Mouse (Mus musculus) brain, embryonic 18.5 days (tissue): ENCODE measurements around the gene Simc1.
"Not testable (repeated sequence)": the region's sequence is repeated elsewhere in the genome, so short reads cannot be mapped to it uniquely, and the experiment has no call there.

ENCODE experiments used
- DNase-seq: peaks from one replicate; pipeline ENCODE4 v3.0.0-alpha.2; 2012; ENCODE audit warnings: low read depth, low spot score

Gene Simc1

DNA sequence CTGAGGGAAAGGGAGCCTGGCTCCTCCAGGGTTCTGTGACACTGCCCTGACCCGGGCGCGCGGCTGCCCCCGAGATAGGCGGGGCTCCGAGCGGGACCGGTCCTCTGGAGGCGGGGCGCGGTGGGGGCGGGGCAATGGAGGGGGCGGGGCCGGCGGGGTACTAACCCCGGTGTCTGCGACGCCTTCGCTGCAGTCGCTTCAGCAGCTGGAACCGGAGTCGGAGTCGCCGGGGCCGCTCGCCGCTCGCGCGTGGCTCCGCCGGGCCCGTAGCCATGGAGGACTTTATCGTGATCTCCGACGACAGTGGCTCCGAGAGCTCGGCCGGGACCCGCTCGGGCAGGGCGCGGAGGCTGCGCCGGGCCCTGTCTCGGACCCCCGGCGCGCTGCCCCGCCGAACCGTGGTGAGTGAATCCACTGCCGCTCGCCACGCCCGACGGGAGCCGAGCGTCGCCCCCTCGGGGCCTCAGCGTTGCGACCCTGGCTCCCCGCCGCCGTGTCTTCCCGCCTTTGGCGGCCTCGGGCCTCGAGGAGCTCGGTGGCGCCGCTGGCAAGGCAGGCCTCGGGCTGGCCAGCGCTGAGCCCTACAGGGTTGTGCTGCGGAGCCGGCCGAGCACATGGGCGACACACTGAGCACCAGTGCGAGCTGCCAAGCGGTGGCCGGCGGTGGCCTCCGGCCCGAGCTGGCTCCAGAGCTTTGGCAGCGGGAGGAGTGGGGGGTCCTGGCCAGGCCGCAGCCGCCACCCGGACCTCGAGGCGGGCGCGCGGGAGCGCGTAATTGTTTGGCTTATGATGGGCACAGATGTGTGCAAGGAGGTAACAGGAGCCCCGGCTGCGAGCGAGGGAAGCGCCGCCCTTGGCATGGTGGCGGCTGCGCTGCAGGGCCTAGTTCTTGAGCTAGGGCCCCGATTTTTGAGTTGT is at the start of gene Simc1:
Gene Simc1 (plus strand): TSS at position 176 of the 918 bp plus-strand sequence.
- DNase-seq, result peak; percentile 12

DNA sequence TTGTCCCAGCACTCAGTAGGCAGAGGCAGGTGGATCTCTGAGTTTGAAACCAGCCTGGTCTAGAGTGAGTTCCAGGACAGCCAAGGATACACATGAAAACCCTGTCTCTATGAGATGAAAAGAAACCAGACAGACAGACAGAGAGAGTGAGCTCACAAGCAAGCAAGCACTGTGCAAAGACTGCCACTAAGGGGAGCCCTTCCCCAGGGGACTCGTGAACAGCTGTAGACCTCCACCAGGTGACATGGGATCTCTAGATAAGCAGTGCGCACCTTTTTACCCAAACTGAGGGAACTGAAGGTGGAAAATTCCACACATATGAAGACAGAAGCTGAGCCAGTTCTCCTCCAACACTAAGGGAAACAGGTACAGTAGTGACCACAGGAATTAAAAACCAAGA is 46.5 kb upstream of the Simc1 start:
- DNase-seq, result no peak

DNA sequence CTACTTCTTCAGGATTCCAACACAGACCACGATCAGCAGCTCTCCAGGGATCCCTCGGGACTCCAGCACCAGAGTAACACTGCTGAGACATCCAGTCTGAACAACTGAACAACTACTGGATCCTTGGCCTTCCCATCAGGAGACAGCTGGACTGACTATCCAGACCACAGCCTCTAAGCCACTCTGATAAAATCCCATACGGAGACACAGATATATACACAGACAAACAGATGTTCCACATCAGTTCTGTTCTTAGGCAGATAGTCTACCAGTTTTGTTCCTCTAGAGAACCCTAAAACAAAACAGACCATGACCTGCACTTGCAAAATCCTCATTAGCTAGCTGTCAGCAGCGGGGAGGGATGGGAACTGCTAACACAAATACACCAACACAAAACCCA is 44.3 kb upstream of the Simc1 start:
- DNase-seq, result no peak

DNA sequence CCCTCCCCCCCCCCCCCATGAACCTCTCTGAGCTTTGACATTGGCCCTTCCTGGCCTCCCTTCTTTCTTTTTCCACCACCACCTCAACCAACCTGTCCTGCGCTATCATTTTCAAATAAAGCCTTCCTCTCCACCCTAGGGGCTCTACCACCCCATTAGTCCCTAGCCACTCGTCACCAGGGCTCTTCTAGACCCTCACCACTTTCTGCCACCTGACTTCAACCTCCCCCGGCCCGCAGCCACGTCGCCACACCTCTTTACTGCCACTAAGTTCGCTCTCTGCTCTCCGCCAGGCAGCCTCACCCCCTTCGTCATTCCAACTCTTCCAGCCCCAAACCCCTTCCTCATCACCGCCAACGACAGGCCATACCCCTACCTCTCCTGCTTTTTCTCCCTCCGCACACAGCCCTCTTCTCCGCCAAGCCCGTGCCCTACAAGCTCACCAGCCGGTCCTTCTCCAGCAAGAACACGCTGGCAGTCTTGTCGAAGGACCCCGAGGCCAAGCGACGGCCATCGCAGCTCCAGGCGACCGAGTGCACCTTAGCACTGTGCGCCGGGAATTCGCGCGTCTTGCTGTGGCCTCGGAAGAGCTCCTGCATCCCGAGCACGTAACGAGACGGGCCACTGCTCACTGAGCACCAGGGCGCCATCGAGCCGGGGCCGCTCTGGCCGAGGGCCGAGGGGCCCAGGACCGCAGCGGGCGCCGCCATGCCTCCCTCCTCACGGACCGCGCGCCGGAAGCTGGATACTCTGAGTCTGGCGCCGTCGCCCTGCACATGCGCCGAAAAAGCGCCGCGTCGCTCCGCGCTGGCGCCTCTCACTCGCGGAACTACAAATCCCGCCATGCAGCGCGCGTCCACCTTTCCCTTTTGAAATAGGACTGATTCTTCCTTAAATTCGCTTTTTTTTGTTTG is 35.2 kb upstream of the Simc1 start, which contains the start of gene Thoc3:
Gene Thoc3 (minus strand): TSS at position 752 of the 914 bp plus-strand sequence.
- peak; percentile 66 for DNase-seq

DNA sequence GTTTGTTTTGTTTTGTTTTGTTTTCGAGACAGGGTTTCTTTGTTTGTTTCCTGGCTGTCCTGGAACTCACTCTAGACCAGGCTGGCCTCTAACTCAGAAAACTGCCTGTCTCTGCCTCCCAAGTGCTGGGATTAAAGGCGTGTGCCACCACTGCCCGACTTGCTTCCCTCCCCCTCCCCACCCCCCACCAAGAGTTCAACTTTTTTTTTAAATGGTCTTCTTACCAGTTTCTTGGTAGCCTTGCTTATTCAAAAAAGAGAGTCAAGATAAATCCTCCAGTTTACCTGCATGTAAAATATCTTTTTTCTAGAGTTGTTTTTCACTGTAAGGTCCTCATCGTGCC is 34.6 kb upstream of the Simc1 start:
- no peak for DNase-seq

DNA sequence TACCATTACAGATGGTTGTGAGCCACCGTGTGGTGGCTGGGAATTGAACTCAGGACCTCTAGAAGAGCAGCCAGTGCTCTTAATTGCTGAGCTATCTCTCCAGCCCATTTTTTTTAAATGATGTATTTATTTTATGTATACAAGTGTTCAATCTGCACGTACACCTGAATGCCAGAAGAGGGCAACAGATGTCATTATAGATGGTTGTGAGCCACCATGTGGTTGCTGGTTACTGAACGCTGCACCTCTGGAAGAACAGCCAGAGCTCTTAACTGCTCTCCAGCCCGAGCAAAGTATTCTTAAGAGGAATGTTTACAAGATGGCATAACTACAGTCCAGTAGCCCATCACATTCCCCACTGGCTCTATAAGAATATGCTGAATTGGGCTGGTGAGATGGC is 31.6 kb upstream of the Simc1 start:
- no peak for DNase-seq

DNA sequence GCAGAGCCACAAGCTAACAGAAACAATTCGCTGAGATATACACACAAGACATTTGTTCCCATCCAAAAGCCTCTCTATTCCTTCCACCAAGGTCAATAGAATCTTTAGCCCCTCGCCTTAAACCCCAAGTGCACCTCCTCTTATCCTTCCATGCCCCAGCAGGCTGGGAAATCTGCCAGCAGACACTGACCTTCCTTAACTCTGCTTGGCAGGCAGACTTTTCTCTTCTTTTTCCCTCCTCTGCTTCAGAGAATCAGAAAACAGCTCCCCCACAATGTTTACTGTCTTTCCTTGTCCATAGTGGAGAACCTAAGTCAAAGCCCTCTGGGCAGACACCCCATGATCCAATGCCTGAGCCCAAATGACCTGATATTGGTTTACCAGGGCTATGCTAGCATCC is 28.6 kb upstream of the Simc1 start:
- DNase-seq, result no peak

DNA sequence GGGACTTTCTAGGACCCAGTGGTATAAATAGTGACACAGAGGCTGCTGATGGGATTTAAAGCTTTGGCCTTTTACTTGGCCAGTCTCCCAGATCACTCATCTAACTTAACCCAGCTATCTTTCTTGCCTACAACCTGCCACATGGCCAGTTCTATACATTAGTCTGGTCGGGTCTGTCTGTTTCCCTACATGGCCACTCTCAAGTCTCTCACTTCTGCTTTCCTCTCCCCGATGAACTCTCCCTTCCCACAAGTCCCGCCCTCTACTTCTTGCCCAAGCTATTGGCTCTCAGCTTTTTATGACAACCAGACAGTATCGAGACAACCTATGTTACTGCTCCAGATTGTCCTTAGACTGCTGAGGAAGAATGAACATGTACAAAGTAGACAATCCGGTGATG is 27.9 kb upstream of the Simc1 start:
- no peak for DNase-seq

DNA sequence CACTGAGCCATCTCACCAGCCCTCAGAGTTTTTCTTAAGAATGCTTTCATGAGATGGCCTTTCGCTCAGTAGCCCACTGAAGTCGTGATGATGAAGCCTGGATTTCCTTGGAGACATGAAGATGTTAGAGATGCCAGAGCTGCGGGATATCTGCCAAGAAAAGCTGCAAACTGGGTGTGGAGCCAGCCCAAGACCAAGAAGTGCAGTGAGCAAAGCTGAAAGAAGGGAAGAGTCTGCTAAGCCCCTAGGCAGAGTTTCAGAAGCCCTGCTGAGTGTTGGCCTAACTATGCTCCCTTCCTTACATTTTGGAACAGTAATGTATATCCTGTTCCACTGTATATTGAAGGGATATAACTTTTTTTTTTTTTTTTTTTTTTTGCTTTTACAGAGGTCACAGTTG is 24.3 kb upstream of the Simc1 start:
- no peak for DNase-seq

DNA sequence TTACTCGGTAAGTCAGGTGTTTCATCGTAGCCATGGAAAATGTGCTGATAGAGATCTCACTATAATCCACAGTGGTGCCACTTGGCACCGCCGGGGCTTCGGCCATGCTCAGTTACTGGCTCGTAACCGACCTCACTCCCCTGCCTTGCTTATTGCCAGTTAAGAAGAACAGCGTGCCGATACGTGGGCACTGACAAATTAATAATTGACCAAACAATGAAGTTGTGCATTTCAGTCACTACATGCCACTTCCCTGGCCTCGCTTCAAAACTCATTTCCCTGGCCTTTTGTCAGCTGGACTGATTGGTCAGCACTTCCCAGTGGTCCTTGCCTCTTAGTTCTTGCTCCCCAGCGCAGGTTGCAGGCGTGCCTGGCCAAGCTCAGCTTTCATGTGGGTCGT is 22.1 kb upstream of the Simc1 start:
- DNase-seq, result no peak

DNA sequence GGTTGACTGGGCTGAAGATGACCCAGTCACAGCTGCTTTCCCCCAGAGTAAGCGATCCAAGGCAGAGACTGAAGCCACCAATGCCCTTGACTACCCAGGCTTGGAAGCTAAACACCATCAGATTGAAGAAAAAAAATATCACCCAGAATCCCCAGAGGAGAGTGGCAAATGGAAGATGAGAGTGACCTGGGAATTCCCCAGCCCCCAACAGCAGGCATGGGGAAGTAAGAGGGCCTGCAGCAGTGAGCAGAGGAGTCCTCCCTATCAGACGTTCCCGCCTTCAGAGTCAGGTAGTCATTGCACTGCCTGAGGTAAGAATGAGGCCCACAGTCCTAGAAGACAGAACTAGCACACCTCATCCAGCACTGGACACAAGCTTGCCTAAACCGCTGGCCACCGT is 13.2 kb upstream of the Simc1 start:
- no peak for DNase-seq

DNA sequence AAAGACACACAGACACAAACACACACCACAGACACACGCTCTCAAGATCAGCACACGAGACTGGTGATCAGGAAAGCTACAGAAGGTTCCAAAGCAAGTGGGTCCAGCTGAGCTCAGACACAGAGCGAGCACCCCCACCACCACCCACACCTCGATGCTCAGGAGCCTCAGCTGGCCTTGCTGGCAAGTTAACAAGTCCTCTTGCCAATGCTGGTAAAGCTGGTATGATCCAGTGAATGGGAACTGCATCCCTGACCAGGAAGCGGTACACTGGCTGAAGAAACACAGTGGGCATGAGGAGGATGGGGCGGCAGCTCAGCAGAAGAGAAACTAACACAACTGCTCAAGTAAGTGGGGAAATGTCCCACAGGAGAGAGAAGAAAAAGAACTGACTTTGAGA is 12.2 kb upstream of the Simc1 start:
- DNase-seq, result no peak

DNA sequence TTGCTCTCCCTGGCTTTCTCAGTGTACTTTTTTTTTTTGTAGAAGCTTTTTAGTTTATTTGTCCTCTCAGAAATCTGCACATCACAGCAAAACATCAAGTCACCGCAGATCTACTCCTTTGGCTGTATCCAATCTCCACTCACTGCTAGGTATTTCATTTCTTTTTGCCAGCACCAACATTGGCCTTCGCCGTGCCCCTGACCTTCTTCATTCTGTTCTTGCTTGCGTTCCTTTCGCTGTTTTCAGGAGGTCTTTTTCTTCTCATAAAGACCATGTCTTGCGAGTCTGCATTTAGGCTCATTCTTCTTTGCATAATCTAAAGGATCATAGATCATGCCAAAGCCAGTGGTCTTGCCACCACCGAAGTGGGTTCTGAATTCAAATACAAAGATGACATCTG is 4.0 kb upstream of the Simc1 start:
- not testable (repeated sequence) for DNase-seq

DNA sequence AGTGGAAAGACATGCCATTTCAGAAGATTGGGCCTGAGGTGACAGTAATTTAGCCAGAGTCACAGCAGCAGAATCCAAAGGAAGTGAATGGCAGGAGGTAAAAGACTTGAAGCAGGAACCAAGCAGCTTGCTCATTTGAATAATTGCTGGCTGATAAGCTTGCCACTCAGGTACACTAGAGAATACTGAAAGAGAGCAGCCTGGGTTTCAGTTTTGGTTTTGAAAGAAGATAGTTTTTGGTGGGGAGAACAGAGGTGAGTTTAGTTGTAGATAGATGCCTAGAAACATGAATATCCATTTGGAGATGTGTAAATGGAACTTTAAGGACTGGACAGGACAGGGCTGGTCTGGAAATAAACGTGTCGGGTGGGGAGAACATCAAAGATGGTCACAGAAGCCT is 2.2 kb upstream of the Simc1 start:
- DNase-seq, result no peak

DNA sequence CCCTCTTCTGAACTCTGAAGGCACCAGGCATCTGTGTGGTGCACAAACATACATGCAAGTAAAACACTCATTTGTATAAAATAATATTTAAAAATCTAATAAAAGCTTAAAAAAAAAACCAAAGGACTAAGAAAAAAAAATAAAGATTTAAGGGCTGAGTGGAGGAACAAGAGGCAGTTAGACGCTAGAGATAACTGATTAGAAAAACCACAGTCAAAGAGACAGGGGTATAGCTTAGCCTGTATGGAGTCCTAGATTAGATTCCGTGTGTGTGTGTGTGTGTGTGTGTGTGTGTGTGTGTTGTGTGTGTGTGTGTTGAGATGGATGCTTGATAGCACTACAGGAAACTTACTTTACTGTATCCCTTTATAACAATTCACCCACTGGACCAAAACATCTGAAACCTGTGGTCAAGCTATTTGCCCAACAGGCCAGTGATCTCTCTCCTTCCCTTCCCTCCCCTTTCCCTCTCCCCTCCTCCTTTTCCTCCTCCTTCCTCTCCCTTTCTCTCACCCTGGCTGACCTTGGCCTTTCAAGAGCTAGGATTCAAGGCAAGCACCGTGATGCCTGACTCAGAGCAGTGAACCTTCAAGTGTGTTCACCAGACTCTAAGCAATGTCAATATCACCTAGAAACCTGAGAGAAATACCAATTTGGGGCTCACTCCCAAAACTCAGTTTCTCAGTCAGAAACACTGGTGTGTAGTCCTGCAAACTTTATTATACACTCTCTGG is 1.5 kb upstream of the Simc1 start:
- DNase-seq, result no peak

DNA sequence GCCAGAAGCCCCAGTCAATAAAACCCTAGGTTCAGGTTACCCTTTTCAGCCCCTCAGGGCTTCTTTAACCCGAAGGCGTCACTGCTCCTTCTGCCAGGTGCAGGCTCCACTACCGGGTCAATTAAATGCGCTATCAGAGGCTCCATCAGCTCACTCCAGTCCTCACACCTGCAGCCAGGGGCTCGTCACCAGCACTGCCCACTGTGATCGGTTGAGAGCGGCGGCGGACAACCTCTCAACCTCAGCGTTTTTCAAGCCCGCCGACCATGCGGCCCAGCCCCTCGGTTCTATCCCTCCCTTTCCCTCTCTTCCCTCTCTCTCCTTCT is 338 bp upstream of the Simc1 start:
- no peak for DNase-seq

DNA sequence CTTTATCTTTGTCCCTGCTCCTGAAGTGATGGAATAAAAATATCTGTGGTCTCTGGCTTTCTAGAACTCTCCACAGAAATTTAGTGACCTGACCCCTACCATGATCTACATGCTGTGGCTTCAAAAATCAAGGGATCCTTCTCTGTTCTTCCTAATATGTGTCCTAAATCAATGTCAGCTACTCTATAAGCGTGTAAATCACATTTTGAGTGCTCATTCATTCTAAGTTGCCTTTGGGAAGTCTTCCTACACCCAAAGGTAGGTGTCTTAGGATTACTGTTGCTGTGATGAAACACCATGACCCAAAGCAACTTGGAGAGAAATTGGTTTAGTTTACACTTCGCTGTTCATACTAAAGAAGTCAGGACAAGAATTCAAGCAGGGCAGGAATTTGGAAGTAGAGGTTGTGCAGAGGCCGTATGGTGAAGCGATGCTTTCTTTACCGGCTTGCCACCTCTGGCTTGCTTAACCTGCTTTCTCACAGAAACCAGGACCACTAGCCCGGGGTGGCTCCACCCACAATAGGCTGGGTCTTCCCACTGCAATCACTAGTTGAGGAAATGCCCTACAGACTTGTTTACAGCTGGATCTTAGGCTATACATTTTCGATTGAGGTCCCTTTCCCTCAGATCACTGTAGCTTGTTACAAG is 1.2 kb downstream of the Simc1 start:
- no peak for DNase-seq

DNA sequence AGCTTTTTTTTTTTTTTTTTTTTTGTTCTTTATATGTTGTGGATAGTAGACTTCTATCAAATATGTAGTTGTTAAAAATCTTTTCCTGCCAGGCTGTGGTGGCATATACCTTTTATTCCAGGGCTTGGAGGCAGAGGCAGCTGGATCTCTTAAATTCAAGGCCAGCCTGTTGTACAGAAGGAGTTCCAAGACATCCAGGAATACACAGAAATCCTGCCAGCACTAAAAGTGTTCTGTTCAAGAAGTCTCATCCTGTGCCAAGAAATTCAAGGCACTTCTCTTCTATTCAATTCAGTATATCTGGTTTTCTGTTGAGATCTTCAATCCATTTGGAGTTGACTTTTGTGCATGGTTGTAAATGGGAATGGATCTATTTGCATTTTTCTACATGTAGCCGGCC is 2.3 kb downstream of the Simc1 start:
- DNase-seq, result no peak

DNA sequence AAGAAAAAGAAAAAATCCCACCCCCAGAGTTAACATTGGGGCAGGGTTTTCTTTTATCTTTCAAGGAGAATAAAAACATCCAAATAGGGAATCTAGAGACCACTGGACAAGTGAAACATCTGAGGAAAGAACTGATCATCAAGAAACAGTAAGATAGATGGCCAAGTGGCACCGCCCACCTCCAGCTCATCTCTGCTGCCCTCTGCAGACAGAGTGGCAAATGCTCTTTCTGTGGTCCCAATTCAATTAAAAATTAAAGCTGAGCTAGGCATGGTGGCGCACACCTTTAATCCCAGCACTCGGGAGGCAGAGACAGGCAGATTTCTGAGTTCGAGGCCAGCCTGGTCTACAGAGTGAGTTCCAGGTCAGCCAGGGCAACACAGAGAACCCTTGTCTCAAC is 16.6 kb downstream of the Simc1 start:
- no peak for DNase-seq

DNA sequence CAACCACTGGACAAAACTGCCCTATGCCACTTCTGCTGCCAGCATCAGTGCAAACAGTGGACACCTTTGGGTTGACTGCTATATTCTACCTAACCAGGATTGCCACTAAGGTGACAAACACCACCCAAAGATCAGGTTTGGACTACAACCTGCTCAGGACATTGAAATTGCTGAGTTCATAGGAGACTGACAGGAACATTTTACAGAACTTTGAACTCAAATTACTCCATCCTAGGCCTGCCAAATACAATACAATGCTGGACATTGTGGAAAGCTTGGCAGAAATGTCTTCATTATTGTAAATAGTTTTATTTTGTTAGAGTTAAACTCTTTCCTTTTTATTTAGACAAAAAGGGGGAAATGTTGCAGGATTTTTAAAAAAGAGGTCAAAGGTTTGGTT is 17.6 kb downstream of the Simc1 start:
- DNase-seq, result no peak

DNA sequence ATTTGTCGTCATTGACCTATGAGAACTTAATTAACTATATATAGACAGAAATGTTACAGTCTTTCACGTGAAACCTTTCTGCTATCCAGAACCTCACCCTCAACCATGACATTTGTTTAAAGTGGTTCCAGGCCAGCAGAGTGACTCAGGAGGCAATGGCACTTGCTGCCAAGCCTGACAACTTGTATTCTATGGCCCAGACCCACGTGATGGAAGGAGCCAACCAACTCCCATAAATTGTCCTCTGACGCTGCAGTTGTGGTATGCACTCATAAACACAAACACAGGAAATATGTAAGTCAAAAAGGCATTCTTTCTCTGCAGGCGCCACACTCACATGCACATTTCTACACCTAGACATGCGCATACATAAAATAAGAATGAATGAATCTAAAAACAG is 23.6 kb downstream of the Simc1 start:
- no peak for DNase-seq

DNA sequence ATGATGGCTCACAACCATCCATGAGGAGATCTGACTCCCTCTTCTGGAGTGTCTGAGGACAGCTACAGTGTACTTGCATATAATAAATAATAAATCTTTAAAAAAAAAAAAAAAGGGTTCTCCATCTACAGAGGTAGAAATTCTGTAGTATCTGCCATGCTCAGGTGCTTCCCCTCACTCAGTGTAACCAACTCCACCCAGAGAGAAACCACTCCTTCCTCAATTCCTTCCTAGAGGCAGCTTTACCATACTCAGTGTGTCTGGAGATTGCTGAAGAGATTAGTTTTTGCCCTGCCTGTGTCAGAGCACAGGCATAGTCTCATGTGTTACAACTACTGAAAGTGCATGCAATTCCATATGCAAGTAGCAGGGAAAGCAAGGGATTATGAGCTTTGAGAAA is 28.6 kb downstream of the Simc1 start:
- DNase-seq, result no peak
